Mouse (Mus musculus): ENCODE data around the gene Crybb1. TPM values are rescaled to one million over a fixed set of nuclear protein-coding genes. Genes with fewer than 3 reads are reported as not detected.

Crybb1 gene
- total and polyA plus RNA-seq, 2 experiments: not detected

GRCm38 (mm10) chr5:112237866-112238570 lies 17.6 kb upstream of the Crybb1 start:
- no peaks in the 10 kb centered on the region for H3K79me2 ChIP-seq (ENCODE audit: control insufficient read depth, insufficient read depth, low read length)
- TF ChIP-seq POLR2A (IDR thresholded peaks at IDR 0.05; ENCODE audit: extremely low read depth, insufficient read depth, low read length) (no peak), CTCF (IDR thresholded peaks at IDR 0.05; ENCODE audit: low read depth, low read length) (no peak)
- no peaks in the 10 kb centered on the region for H3K36me3 ChIP-seq (ENCODE audit: control insufficient read depth, insufficient read depth, low read length)
- no peaks in the 10 kb centered on the region for H3K27me3 ChIP-seq (ENCODE audit: control insufficient read depth, insufficient read depth, low read length)
- 63% methylated on average over 9 of the region's 9 CpGs for WGBS
- H3K4me3 ChIP-seq (ENCODE audit: insufficient read depth, low read depth, low read length): no peak overlapping the region
- DNase-seq (ENCODE audit: extremely low read depth, low read depth, low spot score): no peak
- no peak overlapping the region for H3K27ac ChIP-seq (replicated peaks; ENCODE audit: insufficient read depth, low read depth, low read length)
- no peak overlapping the region for H3K9ac ChIP-seq (ENCODE audit: low read depth, low read length)
- peaks cover 4% of the 10 kb centered on the region; the same call in 1 of the 2 replicates for H3K4me1 ChIP-seq (ENCODE audit: control insufficient read depth, insufficient read depth, low read length)

GRCm38 (mm10) chr5:112238781-112239482 lies 16.7 kb upstream of the Crybb1 start:
- no peak for DNase-seq (ENCODE audit: extremely low read depth, low read depth, low spot score)
- 80% methylated on average over 3 of the region's 3 CpGs for WGBS
- H3K36me3 ChIP-seq (ENCODE audit: control insufficient read depth, insufficient read depth, low read length): no peaks in the 10 kb centered on the region

GRCm38 (mm10) chr5:112240761-112241160 lies 14.9 kb upstream of the Crybb1 start:
- TF ChIP-seq POLR2A (IDR thresholded peaks at IDR 0.05; ENCODE audit: extremely low read depth, insufficient read depth, low read length) (no peak), CTCF (IDR thresholded peaks at IDR 0.05; ENCODE audit: low read depth, low read length) (peak; percentile 97)
- Histone ChIP-seq H3K4me1 (ENCODE audit: control insufficient read depth, insufficient read depth, low read length) (peaks cover 7% of the 10 kb centered on the region; the same call in 1 of the 2 replicates), H3K4me3 (ENCODE audit: insufficient read depth, low read depth, low read length) (no peak overlapping the region), H3K27me3 (ENCODE audit: control insufficient read depth, insufficient read depth, low read length) (no peaks in the 10 kb centered on the region), H3K9ac (ENCODE audit: low read depth, low read length) (no peak overlapping the region), H3K27ac (replicated peaks; ENCODE audit: insufficient read depth, low read depth, low read length) (no peak overlapping the region), H3K36me3 (ENCODE audit: control insufficient read depth, insufficient read depth, low read length) (no peaks in the 10 kb centered on the region), H3K79me2 (ENCODE audit: control insufficient read depth, insufficient read depth, low read length) (no peaks in the 10 kb centered on the region)
- peak; percentile 36 for DNase-seq (ENCODE audit: extremely low read depth, low read depth, low spot score)
- 2% methylated on average over 10 of the region's 10 CpGs for WGBS

More at GRCm38 (mm10) chr5:112238781-112239482, 16.7 kb upstream of the Crybb1 start:
- no peaks in the 10 kb centered on the region for H3K27me3 ChIP-seq (ENCODE audit: control insufficient read depth, insufficient read depth, low read length)
- H3K4me3 ChIP-seq (ENCODE audit: insufficient read depth, low read depth, low read length): no peak overlapping the region
- TF ChIP-seq POLR2A (IDR thresholded peaks at IDR 0.05; ENCODE audit: extremely low read depth, insufficient read depth, low read length) (no peak), CTCF (IDR thresholded peaks at IDR 0.05; ENCODE audit: low read depth, low read length) (no peak)
- H3K9ac ChIP-seq (ENCODE audit: low read depth, low read length): no peak overlapping the region
- H3K79me2 ChIP-seq (ENCODE audit: control insufficient read depth, insufficient read depth, low read length): no peaks in the 10 kb centered on the region
- H3K27ac ChIP-seq (replicated peaks; ENCODE audit: insufficient read depth, low read depth, low read length): no peak overlapping the region
- H3K4me1 ChIP-seq (ENCODE audit: control insufficient read depth, insufficient read depth, low read length): peaks cover 7% of the 10 kb centered on the region; the same call in 1 of the 2 replicates

GRCm38 (mm10) chr5:112241849-112242248 lies 13.8 kb upstream of the Crybb1 start:
- Histone ChIP-seq H3K4me3 (ENCODE audit: insufficient read depth, low read depth, low read length) (no peak overlapping the region), H3K27ac (replicated peaks; ENCODE audit: insufficient read depth, low read depth, low read length) (no peak overlapping the region), H3K27me3 (ENCODE audit: control insufficient read depth, insufficient read depth, low read length) (no peaks in the 10 kb centered on the region), H3K79me2 (ENCODE audit: control insufficient read depth, insufficient read depth, low read length) (no peaks in the 10 kb centered on the region), H3K36me3 (ENCODE audit: control insufficient read depth, insufficient read depth, low read length) (no peaks in the 10 kb centered on the region), H3K4me1 (ENCODE audit: control insufficient read depth, insufficient read depth, low read length) (peaks cover 7% of the 10 kb centered on the region; the same call in 1 of the 2 replicates), H3K9ac (ENCODE audit: low read depth, low read length) (no peak overlapping the region)
- WGBS: 69% methylated on average over 2 of the region's 2 CpGs
- DNase-seq (ENCODE audit: extremely low read depth, low read depth, low spot score): no peak
- TF ChIP-seq POLR2A (IDR thresholded peaks at IDR 0.05; ENCODE audit: extremely low read depth, insufficient read depth, low read length): no peak
- no peak for TF ChIP-seq CTCF (IDR thresholded peaks at IDR 0.05; ENCODE audit: low read depth, low read length)

- WGBS: 69% methylated on average over 5 of the region's 5 CpGs
- H3K4me1 ChIP-seq (ENCODE audit: control insufficient read depth, insufficient read depth, low read length): peaks cover 7% of the 10 kb centered on the region; the same call in 1 of the 2 replicates
Measured at GRCm38 (mm10) chr5:112242361-112242778, 13.2 kb upstream of the Crybb1 start.

More at GRCm38 (mm10) chr5:112242361-112242778, 13.2 kb upstream of the Crybb1 start:
- Histone ChIP-seq H3K27me3 (ENCODE audit: control insufficient read depth, insufficient read depth, low read length) (no peaks in the 10 kb centered on the region), H3K36me3 (ENCODE audit: control insufficient read depth, insufficient read depth, low read length) (no peaks in the 10 kb centered on the region), H3K79me2 (ENCODE audit: control insufficient read depth, insufficient read depth, low read length) (no peaks in the 10 kb centered on the region), H3K27ac (replicated peaks; ENCODE audit: insufficient read depth, low read depth, low read length) (peak overlapping the region; percentile 37; the same call in 1 of the 2 replicates), H3K9ac (ENCODE audit: low read depth, low read length) (no peak overlapping the region), H3K4me3 (ENCODE audit: insufficient read depth, low read depth, low read length) (no peak overlapping the region)
- TF ChIP-seq POLR2A (IDR thresholded peaks at IDR 0.05; ENCODE audit: extremely low read depth, insufficient read depth, low read length) (no peak), CTCF (IDR thresholded peaks at IDR 0.05; ENCODE audit: low read depth, low read length) (no peak)
- no peak for DNase-seq (ENCODE audit: extremely low read depth, low read depth, low spot score)
